Mouse (Mus musculus): ENCODE data around the gene Glt8d1. TPM values are rescaled to one million over a fixed set of nuclear protein-coding genes. Genes with fewer than 3 reads are reported as not detected.

Glt8d1 gene
- total and polyA plus RNA-seq, 3 experiments = 11.1 to 22.5 (median 13.8) TPM

- TF ChIP-seq SIN3A (IDR thresholded peaks at IDR 0.05; ENCODE audit: low read length) = peak; percentile 88
These were observed at the start of gene Glt8d1, which contains the start of gene Spcs1 (continued) for GRCm38 (mm10) chr14:31001307-31002205.

GRCm38 (mm10) chr14:30958517-30958916 lies 42.7 kb upstream of the Glt8d1 start:
- H3K4me1 ChIP-seq (ENCODE audit: control insufficient read depth in 1 of 2, insufficient read depth in 2 of 2) = peaks cover 0 to 12% of the 10 kb centered on the region in 2 experiments; a peak in 2 of 4 replicates
- no peaks in the 10 kb centered on the region for H3K9me3 ChIP-seq (replicated peaks; ENCODE audit: low read length)
- H3K27ac ChIP-seq (ENCODE audit: insufficient read depth, low read depth) = no peak overlapping the region
- H3K79me2 ChIP-seq (replicated peaks; ENCODE audit: control insufficient read depth, extremely low read depth, insufficient read depth, poor library complexity, severe bottlenecking) = no peaks in the 10 kb centered on the region
- H3K36me3 ChIP-seq (replicated peaks in 1 of 2; ENCODE audit: control insufficient read depth in 1 of 2, insufficient read depth in 1 of 2, low read length in 1 of 2) = peaks cover 27 to 56% of the 10 kb centered on the region in 2 experiments
- TF ChIP-seq SMC3 (IDR thresholded peaks at IDR 0.05; ENCODE audit: low read depth, low read length) (no peak), ETS1 (conservative IDR thresholded peaks at IDR 0.05; ENCODE audit: low read depth, low read length) (no peak), MAZ (IDR thresholded peaks at IDR 0.05; ENCODE audit: low read depth, low read length) (no peak), MYC (IDR thresholded peaks at IDR 0.05; ENCODE audit: low read depth, low read length) (no peak), IRF4 (IDR thresholded peaks at IDR 0.05; ENCODE audit: low read depth, low read length) (no peak), CHD1 (IDR thresholded peaks at IDR 0.05; ENCODE audit: low read depth, low read length) (no peak), SIN3A (IDR thresholded peaks at IDR 0.05; ENCODE audit: low read length) (no peak), CTCF (conservative IDR thresholded peaks at IDR 0.05 in 1 of 2, IDR thresholded peaks at IDR 0.05 in 1 of 2; ENCODE audit: low read depth in 2 of 2, low read length in 2 of 2) (no peak), BHLHE40 (IDR thresholded peaks at IDR 0.05; ENCODE audit: low read depth, low read length) (no peak), ZMIZ1 (IDR thresholded peaks at IDR 0.05; ENCODE audit: low read depth, low read length) (no peak)
- H3K4me2 ChIP-seq (ENCODE audit: insufficient read depth, low read depth, poor library complexity, severe bottlenecking) = no peak overlapping the region
- dilution Hi-C loops (cut with MboI; ENCODE audit: extremely low pct_ligation_motif_present, extremely low pct_unique_long_range_greater_than_20kb, low sequenced_read_pairs) (no loop called here), in situ Hi-C loops (cut with MboI; ENCODE audit: low pct_ligation_motif_present, low pct_unique_long_range_greater_than_20kb, low sequenced_read_pairs) (no loop called here)
- no peak overlapping the region for H3K4me3 ChIP-seq (replicated peaks in 1 of 3; ENCODE audit: low read depth in 2 of 3, low read length in 2 of 3, poor library complexity in 1 of 3)
- DNase-seq (ENCODE audit: extremely low read depth) = no peak
- no peak overlapping the region for H3K9ac ChIP-seq (ENCODE audit: insufficient read depth, low read depth)
- H3K27me3 ChIP-seq (replicated peaks) = no peaks in the 10 kb centered on the region

- TF ChIP-seq PAX5 (IDR thresholded peaks at IDR 0.05; ENCODE audit: low read length) = no peak
- TF ChIP-seq TCF12 (IDR thresholded peaks at IDR 0.05; ENCODE audit: low read depth, low read length) = no peak
- TF ChIP-seq CHD2 (IDR thresholded peaks at IDR 0.05; ENCODE audit: low read length) = no peak
- TF ChIP-seq RAD21 (IDR thresholded peaks at IDR 0.05; ENCODE audit: low read depth, low read length) = no peak
- TF ChIP-seq MAZ (IDR thresholded peaks at IDR 0.05; ENCODE audit: low read depth, low read length) = no peak
- TF ChIP-seq SIN3A (IDR thresholded peaks at IDR 0.05; ENCODE audit: low read length) = no peak
- no peak for TF ChIP-seq ZKSCAN1 (IDR thresholded peaks at IDR 0.05; ENCODE audit: borderline replicate concordance, low read depth, low read length)
- TF ChIP-seq SMC3 (IDR thresholded peaks at IDR 0.05; ENCODE audit: low read depth, low read length) = no peak
- no peak for TF ChIP-seq MXI1 (IDR thresholded peaks at IDR 0.05; ENCODE audit: low read depth, low read length)
- no peak for TF ChIP-seq EP300 (IDR thresholded peaks at IDR 0.05; ENCODE audit: low read length)
- no peak for TF ChIP-seq JUND (conservative IDR thresholded peaks at IDR 0.05; ENCODE audit: low read depth, low read length)
- TF ChIP-seq RCOR1 (conservative IDR thresholded peaks at IDR 0.05; ENCODE audit: low read depth, low read length) = no peak
- no peak for TF ChIP-seq JUN (IDR thresholded peaks at IDR 0.05; ENCODE audit: insufficient read depth, low read depth, low read length)
- DNase-seq (ENCODE audit: extremely low read depth) = no peak
- H3K27ac ChIP-seq (ENCODE audit: insufficient read depth, low read depth) = no peak overlapping the region
- H3K4me2 ChIP-seq (ENCODE audit: insufficient read depth, low read depth, poor library complexity, severe bottlenecking) = no peak overlapping the region
- no peaks in the 10 kb centered on the region for H3K27me3 ChIP-seq (replicated peaks)
- no peaks in the 10 kb centered on the region for H3K9me3 ChIP-seq (replicated peaks; ENCODE audit: low read length)
- dilution Hi-C loops (cut with MboI; ENCODE audit: extremely low pct_ligation_motif_present, extremely low pct_unique_long_range_greater_than_20kb, low sequenced_read_pairs) (no loop called here), in situ Hi-C loops (cut with MboI; ENCODE audit: low pct_ligation_motif_present, low pct_unique_long_range_greater_than_20kb, low sequenced_read_pairs) (no loop called here)
- H3K9ac ChIP-seq (ENCODE audit: insufficient read depth, low read depth) = no peak overlapping the region
- peaks cover 0 to 7% of the 10 kb centered on the region in 2 experiments; a peak in 1 of 4 replicates for H3K4me1 ChIP-seq (ENCODE audit: control insufficient read depth in 1 of 2, insufficient read depth in 2 of 2)
- no peak overlapping the region for H3K4me3 ChIP-seq (replicated peaks in 1 of 3; ENCODE audit: low read depth in 2 of 3, low read length in 2 of 3, poor library complexity in 1 of 3)
- H3K36me3 ChIP-seq (replicated peaks in 1 of 2; ENCODE audit: control insufficient read depth in 1 of 2, insufficient read depth in 1 of 2, low read length in 1 of 2) = peaks cover 23 to 56% of the 10 kb centered on the region in 2 experiments
- H3K79me2 ChIP-seq (replicated peaks; ENCODE audit: control insufficient read depth, extremely low read depth, insufficient read depth, poor library complexity, severe bottlenecking) = no peaks in the 10 kb centered on the region
These were observed 42.2 kb upstream of the Glt8d1 start for GRCm38 (mm10) chr14:30959031-30959430.

All from CH12.LX (cell line).